Mouse (Mus musculus): Measurements from ENCODE around the gene Shank2. TPM values are rescaled to one million over a fixed set of nuclear protein-coding genes. Genes with fewer than 3 reads are reported as not detected.

Gene Shank2
- polyA plus RNA-seq, 1 experiment from 2014 or later = 0.39 TPM

DNA sequence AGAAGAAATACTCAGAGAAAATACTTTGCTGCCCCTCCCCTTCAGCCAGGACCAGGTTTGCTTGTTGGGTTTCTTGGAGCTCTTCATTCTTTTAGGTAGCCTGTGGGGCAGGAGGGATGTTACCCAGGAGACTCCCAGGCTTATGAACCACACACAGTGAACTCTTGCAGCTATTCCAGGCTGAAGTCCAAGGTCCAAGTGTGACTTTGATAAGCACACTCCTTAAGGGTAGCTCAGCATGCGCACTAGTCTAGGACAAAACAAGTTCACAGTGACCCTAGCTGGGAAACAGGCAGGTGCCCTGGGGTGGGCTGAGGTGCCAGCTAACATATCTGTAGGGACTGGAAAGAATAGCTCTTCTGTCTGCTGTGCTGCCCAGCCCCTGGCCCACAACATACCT is 117.8 kb downstream of the Shank2 start:
- Histone ChIP-seq H3K4me3 (no peak overlapping the region), H3K4me1 (no peaks in the 10 kb centered on the region), H3K27ac (no peak overlapping the region), H3K36me3 (no peaks in the 10 kb centered on the region), H3K4me2 (replicated peaks) (no peak overlapping the region), H3K9me3 (no peaks in the 10 kb centered on the region), H3K27me3 (no peaks in the 10 kb centered on the region), H3K9ac (no peak overlapping the region)
- ATAC-seq (ENCODE audit: low FRiP score, low read depth) = no peak
- WGBS = 100% methylated on average over 1 of the region's 1 CpGs

DNA sequence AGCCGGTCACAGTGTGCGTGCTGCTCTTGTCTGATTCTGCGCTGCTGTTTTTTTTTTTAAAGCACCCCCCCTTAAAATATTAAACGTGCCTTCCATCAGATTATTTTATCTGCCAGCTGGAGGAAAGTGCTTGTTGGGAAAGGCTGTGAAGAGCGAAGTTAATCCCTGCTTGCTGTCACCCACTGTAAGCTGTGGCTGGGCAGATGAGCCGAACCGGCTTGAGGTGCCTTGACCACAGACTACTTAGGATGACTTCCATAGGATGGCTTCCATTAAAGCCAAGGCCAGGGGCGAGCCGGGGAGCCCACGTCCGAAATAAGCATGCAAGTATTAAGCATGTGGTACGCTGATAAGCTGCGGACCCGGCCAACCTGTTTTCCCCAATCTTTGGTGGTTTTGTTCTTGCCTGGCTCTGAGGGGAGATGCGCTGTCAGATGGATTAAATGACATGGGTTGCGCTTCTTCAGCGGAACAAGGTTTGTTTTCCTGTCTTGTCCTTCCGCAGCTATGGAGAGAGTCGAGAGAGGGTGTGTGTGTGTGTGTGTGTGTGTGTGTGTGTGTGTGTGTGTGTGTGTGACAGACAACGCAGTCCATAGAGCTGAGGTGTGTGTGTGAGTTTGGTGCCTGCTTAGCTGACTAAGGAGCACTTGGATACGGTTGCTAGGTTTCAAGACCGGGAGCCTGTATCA is 131.1 kb downstream of the Shank2 start:
- no peaks in the 10 kb centered on the region for H3K27me3 ChIP-seq
- WGBS = 83% methylated on average over 22 of the region's 22 CpGs
- no peak for ATAC-seq (ENCODE audit: low FRiP score, low read depth)
- no peak overlapping the region for H3K4me2 ChIP-seq (replicated peaks)
- no peak overlapping the region for H3K4me3 ChIP-seq
- H3K4me1 ChIP-seq = no peaks in the 10 kb centered on the region
- H3K9me3 ChIP-seq = no peaks in the 10 kb centered on the region
- H3K27ac ChIP-seq = no peak overlapping the region
- no peak overlapping the region for H3K9ac ChIP-seq
- H3K36me3 ChIP-seq = no peaks in the 10 kb centered on the region

DNA sequence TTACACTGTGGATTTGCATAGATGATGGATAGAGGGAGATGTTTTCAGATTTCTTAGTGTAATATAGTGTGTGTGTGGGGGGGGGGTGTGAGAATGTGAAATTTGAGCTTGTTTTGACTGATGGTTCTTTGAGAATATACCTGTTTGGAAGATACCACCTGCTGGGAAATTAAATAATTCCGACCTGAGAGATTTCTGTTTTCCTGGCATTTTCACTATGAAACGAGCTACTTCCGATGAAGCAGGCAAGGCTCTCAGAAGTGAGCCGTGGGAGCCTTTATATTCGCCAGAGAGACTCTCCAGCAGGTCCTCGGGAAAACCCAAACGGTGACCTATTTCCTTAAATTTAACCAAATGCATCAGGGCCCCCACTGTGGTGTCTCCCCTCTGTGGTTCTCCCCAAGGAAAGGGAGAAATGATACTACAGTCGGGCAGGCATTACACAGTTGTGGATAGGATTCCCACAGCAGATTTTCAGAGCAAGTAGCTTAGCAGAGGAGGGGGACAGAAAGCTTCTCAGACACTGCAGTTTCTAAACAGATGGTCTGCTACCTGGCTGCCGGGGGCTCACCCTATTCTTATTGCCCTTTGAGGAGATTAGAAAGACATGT is 131.8 kb downstream of the Shank2 start:
- Histone ChIP-seq H3K4me3 (no peak overlapping the region), H3K4me2 (replicated peaks) (no peak overlapping the region), H3K36me3 (no peaks in the 10 kb centered on the region), H3K27me3 (no peaks in the 10 kb centered on the region), H3K4me1 (no peaks in the 10 kb centered on the region), H3K27ac (no peak overlapping the region), H3K9ac (no peak overlapping the region), H3K9me3 (no peaks in the 10 kb centered on the region)
- WGBS = 74% methylated on average over 9 of the region's 9 CpGs
- ATAC-seq (ENCODE audit: low FRiP score, low read depth) = no peak

DNA sequence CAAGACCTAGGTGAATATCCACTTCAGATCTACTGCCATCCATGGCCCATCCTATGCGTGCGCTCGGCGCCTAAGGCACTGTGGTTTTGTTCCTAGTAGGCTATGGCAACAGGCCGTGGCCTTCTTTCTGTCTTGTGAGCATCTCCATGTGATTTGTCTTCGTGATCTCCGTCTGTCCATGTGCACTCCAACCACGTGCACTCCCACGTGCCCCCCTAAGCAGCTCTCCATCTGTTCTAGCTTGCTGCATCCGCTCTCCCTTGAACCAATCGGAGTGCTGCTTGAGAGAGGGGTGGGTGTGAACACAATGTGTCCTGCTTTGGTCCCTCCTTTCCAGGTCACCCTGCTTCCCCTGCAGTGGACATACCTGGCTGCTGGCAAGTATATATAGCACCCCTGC is 133.0 kb downstream of the Shank2 start:
- no peaks in the 10 kb centered on the region for H3K9me3 ChIP-seq
- H3K4me1 ChIP-seq = no peaks in the 10 kb centered on the region
- no peak overlapping the region for H3K4me2 ChIP-seq (replicated peaks)
- no peak overlapping the region for H3K9ac ChIP-seq
- ATAC-seq (ENCODE audit: low FRiP score, low read depth) = no peak
- no peak overlapping the region for H3K4me3 ChIP-seq
- H3K27me3 ChIP-seq = no peaks in the 10 kb centered on the region
- H3K36me3 ChIP-seq = no peaks in the 10 kb centered on the region
- no peak overlapping the region for H3K27ac ChIP-seq
- WGBS = 91% methylated on average over 11 of the region's 11 CpGs

DNA sequence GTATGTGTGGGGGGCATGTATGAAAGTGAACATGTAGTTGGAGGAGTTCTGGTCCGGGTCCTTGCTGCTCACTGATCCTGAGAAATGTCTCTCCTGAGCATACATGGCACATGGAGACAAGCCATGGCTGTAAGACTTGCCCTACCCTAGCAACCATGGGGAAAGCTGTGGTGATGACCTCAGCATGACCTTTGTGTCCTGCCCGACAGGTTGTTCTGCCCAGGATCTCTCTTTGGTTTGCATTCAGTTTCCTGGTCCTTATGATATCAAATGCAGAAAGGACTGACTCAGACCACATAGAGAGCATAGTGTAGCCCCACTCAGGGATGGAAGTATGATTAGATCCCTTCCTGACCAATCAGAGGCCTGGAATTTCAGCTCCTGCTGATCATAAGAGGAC is 136.1 kb downstream of the Shank2 start:
- H3K4me1 ChIP-seq = no peaks in the 10 kb centered on the region
- no peak overlapping the region for H3K4me3 ChIP-seq
- ATAC-seq (ENCODE audit: low FRiP score, low read depth) = no peak
- H3K9me3 ChIP-seq = no peaks in the 10 kb centered on the region
- H3K36me3 ChIP-seq = no peaks in the 10 kb centered on the region
- H3K27ac ChIP-seq = no peak overlapping the region
- no peak overlapping the region for H3K4me2 ChIP-seq (replicated peaks)
- no peaks in the 10 kb centered on the region for H3K27me3 ChIP-seq
- WGBS = 76% methylated on average over 2 of the region's 2 CpGs
- no peak overlapping the region for H3K9ac ChIP-seq

DNA sequence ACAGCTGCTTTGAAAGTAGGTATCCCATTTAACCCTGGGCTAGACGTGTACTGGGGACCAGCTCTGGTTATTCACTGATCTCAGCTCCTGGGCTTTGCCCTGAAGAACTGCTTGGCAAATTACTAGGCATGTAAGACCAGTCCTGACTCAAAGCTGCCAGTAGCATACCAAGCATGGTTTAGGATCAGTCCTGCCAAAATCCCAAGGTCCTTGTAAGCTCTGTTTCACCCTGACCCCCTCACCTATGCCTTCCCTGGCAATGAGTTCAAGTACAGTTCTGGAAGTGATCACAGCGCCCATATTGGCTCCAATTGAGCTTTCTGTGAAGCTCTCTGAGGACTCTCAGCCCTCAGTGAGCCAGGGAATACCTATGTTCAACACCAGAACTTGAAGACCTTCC is 136.7 kb downstream of the Shank2 start:
- Histone ChIP-seq H3K4me2 (replicated peaks) (no peak overlapping the region), H3K27ac (no peak overlapping the region), H3K36me3 (no peaks in the 10 kb centered on the region), H3K4me1 (no peaks in the 10 kb centered on the region), H3K9ac (no peak overlapping the region), H3K9me3 (no peaks in the 10 kb centered on the region), H3K4me3 (no peak overlapping the region), H3K27me3 (no peaks in the 10 kb centered on the region)
- no peak for ATAC-seq (ENCODE audit: low FRiP score, low read depth)
- WGBS = 54% methylated on average over 2 of the region's 2 CpGs

DNA sequence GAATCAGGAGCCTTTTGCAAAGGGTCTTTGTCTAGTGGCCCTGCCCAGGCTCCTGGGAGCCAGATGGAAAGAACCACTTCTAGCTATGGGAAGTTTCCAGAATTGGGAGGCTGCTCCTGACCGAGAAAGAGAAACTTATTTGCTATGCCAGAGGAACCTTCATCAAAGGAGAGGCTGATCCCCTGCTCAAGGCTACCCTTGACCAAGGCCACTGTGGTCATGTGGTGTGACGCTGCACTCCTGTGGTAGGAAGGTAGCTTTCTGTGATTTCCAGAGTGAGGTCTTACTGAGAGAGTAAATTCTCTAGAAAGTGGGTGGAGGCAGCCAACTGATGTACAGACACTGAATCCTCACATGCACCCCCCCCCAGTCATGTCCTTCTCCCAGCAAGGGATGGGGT is 138.0 kb downstream of the Shank2 start:
- Histone ChIP-seq H3K9me3 (no peaks in the 10 kb centered on the region), H3K27ac (no peak overlapping the region), H3K27me3 (no peaks in the 10 kb centered on the region), H3K4me3 (no peak overlapping the region), H3K36me3 (no peaks in the 10 kb centered on the region), H3K4me2 (replicated peaks) (no peak overlapping the region), H3K9ac (no peak overlapping the region), H3K4me1 (no peaks in the 10 kb centered on the region)
- ATAC-seq (ENCODE audit: low FRiP score, low read depth) = no peak
- WGBS = 78% methylated on average over 2 of the region's 2 CpGs

DNA sequence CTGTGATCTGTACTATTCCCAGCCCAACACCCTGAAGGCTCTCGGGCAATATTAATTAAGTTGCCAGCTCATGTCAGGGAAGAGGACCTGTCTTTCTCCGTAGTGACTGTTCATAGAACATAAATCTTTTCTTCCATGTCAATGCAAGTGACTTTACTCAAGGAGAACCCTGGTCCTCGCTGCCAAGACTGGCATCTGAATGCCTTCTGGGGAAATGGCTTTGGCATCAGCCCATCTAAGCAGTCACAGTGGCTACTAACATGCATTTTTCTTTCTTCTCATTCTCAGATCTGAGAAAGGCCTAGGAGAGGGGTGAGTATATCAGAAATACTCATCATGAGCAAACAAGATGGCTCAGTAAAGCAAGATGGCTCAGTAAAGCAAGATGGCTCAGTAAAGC is 138.7 kb downstream of the Shank2 start:
- Histone ChIP-seq H3K9ac (no peak overlapping the region), H3K27ac (no peak overlapping the region), H3K27me3 (no peaks in the 10 kb centered on the region), H3K4me1 (no peaks in the 10 kb centered on the region), H3K36me3 (no peaks in the 10 kb centered on the region), H3K4me2 (replicated peaks) (no peak overlapping the region), H3K9me3 (no peaks in the 10 kb centered on the region), H3K4me3 (no peak overlapping the region)
- no peak for ATAC-seq (ENCODE audit: low FRiP score, low read depth)
- 77% methylated on average over 3 of the region's 3 CpGs for WGBS

DNA sequence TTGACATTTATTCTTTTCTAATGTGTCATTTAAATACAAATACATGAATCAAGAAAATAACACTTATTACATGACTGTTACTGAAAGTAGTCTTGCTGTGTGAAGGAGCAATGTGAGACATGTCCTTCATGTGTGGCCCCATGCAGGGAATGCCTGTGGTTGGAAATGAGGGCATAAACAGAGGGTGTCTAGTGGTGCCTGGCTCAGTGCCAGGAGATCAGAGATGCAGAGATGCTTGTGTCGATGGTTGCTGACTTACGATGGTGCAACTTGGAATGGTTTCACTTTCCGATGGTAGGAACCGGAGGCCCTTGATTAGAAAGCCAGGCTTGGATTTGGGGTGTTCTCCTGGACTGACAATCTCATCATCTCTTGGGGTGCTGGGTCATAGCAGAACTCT is 140.3 kb downstream of the Shank2 start:
- Histone ChIP-seq H3K36me3 (no peaks in the 10 kb centered on the region), H3K9ac (no peak overlapping the region), H3K27ac (no peak overlapping the region), H3K4me3 (no peak overlapping the region), H3K9me3 (no peaks in the 10 kb centered on the region), H3K4me2 (replicated peaks) (no peak overlapping the region), H3K27me3 (no peaks in the 10 kb centered on the region), H3K4me1 (no peaks in the 10 kb centered on the region)
- WGBS = 75% methylated on average over 4 of the region's 4 CpGs
- no peak for ATAC-seq (ENCODE audit: low FRiP score, low read depth)

DNA sequence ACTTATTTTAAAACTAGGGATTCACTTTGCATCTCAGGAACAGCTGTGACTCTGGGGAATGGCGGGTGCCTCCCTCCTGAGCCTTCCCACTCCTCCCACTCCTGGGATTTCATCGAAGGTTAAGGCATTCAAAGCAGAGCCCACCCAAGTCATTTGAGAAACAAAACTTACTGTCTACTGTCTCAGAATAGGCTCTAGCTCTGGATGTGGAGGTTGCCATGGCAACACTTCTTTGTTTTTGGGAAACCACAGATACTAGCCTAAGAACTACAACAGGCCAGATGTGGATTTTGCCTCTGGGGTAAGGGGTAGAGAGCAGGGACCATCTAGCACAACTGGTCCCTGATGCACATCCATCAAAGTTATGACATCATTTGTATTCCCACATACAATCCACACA is 142.2 kb downstream of the Shank2 start:
- Histone ChIP-seq H3K9ac (no peak overlapping the region), H3K4me2 (replicated peaks) (no peak overlapping the region), H3K27me3 (no peaks in the 10 kb centered on the region), H3K27ac (no peak overlapping the region), H3K4me1 (0 out of 2 replicates have a peak, but pooled peaks cover 5% of the 10 kb centered on the region), H3K4me3 (no peak overlapping the region), H3K9me3 (no peaks in the 10 kb centered on the region), H3K36me3 (no peaks in the 10 kb centered on the region)
- 77% methylated on average over 2 of the region's 2 CpGs for WGBS
- no peak for ATAC-seq (ENCODE audit: low FRiP score, low read depth)

DNA sequence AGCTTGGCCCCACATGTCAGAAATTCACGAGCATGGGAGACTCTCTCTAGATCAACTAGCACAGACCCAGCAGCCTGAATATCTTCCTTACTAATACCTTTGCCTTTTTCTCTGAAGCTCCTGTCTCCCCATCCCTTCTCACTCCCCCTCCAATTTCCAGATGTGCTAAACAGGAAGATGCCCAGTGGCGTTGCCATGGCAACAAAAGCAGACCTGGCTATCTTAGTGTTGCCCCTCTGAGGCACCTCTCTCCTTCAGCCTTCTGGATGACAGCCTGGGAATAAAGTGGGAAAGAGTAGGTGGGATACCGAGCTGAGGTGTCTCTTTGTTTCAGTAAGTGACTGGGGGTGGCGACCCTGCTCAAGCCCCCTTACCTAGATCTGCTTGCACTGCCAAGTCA is 146.4 kb downstream of the Shank2 start:
- H3K9me3 ChIP-seq = no peaks in the 10 kb centered on the region
- no peak overlapping the region for H3K27ac ChIP-seq
- H3K27me3 ChIP-seq = no peaks in the 10 kb centered on the region
- H3K4me2 ChIP-seq (replicated peaks) = no peak overlapping the region
- H3K9ac ChIP-seq = no peak overlapping the region
- ATAC-seq (ENCODE audit: low FRiP score, low read depth) = no peak
- no peaks in the 10 kb centered on the region for H3K36me3 ChIP-seq
- 0 out of 2 replicates have a peak, but pooled peaks cover 5% of the 10 kb centered on the region for H3K4me1 ChIP-seq
- H3K4me3 ChIP-seq = no peak overlapping the region
- 60% methylated on average over 4 of the region's 4 CpGs for WGBS

DNA sequence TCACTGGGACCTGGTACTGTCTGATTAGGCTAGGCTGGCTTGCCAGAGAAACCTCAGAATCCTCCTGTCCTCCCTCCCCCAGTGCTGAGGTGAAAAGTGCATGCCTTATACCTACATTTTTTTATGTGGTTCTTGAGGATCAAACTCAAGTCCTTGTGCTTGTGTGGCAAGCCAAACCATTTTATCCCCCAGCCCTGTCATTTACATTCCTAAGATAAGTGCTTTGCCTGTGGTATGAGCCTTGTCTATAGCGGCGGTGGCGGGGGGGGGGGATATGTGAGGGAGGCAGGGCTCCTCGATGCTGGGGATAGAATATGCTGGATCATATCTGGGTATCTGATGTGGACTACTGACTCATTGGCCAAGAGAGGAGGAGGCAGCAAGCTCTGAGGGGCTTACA is 151.4 kb downstream of the Shank2 start:
- ATAC-seq (ENCODE audit: low FRiP score, low read depth) = no peak
- H3K9ac ChIP-seq = no peak overlapping the region
- no peaks in the 10 kb centered on the region for H3K27me3 ChIP-seq
- H3K27ac ChIP-seq = no peak overlapping the region
- WGBS = 73% methylated on average over 4 of the region's 4 CpGs
- H3K36me3 ChIP-seq = no peaks in the 10 kb centered on the region
- H3K4me1 ChIP-seq = 0 out of 2 replicates have a peak, but pooled peaks cover 2% of the 10 kb centered on the region
- no peak overlapping the region for H3K4me3 ChIP-seq
- no peak overlapping the region for H3K4me2 ChIP-seq (replicated peaks)
- H3K9me3 ChIP-seq = no peaks in the 10 kb centered on the region

DNA sequence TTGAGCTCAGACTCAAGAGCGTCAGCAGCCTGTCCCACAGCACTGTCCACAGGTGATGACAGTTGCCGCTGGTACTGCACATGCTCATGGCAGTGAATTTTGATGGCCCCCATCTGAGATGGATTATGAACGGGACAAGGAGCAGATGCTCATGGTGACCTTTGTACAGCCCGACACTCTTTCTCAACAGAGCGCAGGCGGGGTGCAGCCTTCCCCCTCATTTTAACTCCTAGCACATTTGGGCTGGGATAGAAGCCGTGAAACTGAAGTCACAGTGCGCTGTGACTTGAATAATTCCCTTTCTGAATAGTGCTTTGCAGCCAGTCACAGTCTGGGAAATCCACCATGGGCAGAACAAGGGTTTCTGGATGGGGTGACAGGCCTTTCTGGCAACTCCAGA is 152.0 kb downstream of the Shank2 start:
- WGBS = 42% methylated on average over 8 of the region's 8 CpGs
- no peaks in the 10 kb centered on the region for H3K4me1 ChIP-seq
- no peaks in the 10 kb centered on the region for H3K27me3 ChIP-seq
- no peak overlapping the region for H3K4me2 ChIP-seq (replicated peaks)
- ATAC-seq (ENCODE audit: low FRiP score, low read depth) = no peak
- H3K4me3 ChIP-seq = no peak overlapping the region
- no peak overlapping the region for H3K27ac ChIP-seq
- H3K9ac ChIP-seq = no peak overlapping the region
- H3K36me3 ChIP-seq = no peaks in the 10 kb centered on the region
- H3K9me3 ChIP-seq = no peaks in the 10 kb centered on the region
